Mouse (Mus musculus) liver, embryonic 11.5 days (tissue): Measurements from ENCODE around the gene Mcm9. TPM values are rescaled to one million over a fixed set of nuclear protein-coding genes. Genes with fewer than 3 reads are reported as not detected.

ENCODE experiments used
- ATAC-seq: fragments of 200-750 bp; cut with Nextera tagmentation; replicated peaks from 2 replicates; pipeline ENCODE4 v1.8.0; 2017; ENCODE audit warnings: moderate number of reproducible peaks, mild to moderate bottlenecking, moderate TSS enrichment, moderate library complexity; ENCODE audit not compliant: low FRiP score
- DNase-seq: peaks from one replicate; pipeline ENCODE4 v3.0.0-alpha.2; 2017; ENCODE audit warnings: low spot score
- H3K27ac ChIP-seq: fragments of 300-500 bp; sonication (generic); 2 replicates; pipeline ENCODE4 v1.5.1; 2014; ENCODE audit warnings: mild to moderate bottlenecking, low read depth, low read length, control low read depth
- H3K27me3 ChIP-seq: fragments of 300-500 bp; sonication (generic); replicated peaks from 2 replicates; pipeline ENCODE4 v1.6.1; 2014; ENCODE audit warnings: low read length, mixed read lengths; ENCODE audit not compliant: control insufficient read depth, insufficient read depth
- H3K36me3 ChIP-seq: fragments of 300-500 bp; sonication (generic); 2 replicates; pipeline ENCODE4 v1.6.1; 2014; ENCODE audit warnings: mild to moderate bottlenecking, low read length, moderate library complexity, mixed read lengths; ENCODE audit not compliant: control insufficient read depth, insufficient read depth
- H3K4me1 ChIP-seq: fragments of 300-500 bp; sonication (generic); replicated peaks from 2 replicates; pipeline ENCODE4 v1.6.1; 2014; ENCODE audit warnings: low read length, mixed read lengths; ENCODE audit not compliant: control insufficient read depth, insufficient read depth
- H3K4me2 ChIP-seq: fragments of 300-500 bp; sonication (generic); 2 replicates; pipeline ENCODE4 v1.6.1; 2014; ENCODE audit warnings: mild to moderate bottlenecking, control low read depth, moderate library complexity
- H3K4me3 ChIP-seq: fragments of 300-500 bp; sonication (generic); 2 replicates; pipeline ENCODE4 v1.5.1; 2014; ENCODE audit warnings: low read depth, low read length, control low read depth
- H3K9ac ChIP-seq: fragments of 300-500 bp; sonication (generic); 2 replicates; pipeline ENCODE4 v1.6.1; 2014; ENCODE audit warnings: low read depth, low read length, control low read depth
- H3K9me3 ChIP-seq: fragments of 300-500 bp; sonication (generic); 2 replicates; pipeline ENCODE4 v1.6.1; 2016; ENCODE audit warnings: low read length, inconsistent platforms, mixed read lengths; ENCODE audit not compliant: control insufficient read depth
- WGBS: fragments of 180-500 bp; shearing (Covaris S2); extraction: QIAGEN DNeasy Blood & Tissue Kit; methylation state at CpG from one replicate; pipeline ENCODE4 v1.1.7; 2014; 5-methylcytosine and 5-hydroxymethylcytosine counted together
- polyA plus RNA-seq: library from polyadenylated mRNA; unstranded; fragments of >200 nt; fragmentation: Nextera tagmentation; extraction: Ambion mirVana; gene quantifications from 2 replicates; pipeline ENCODE4 v1.2.1, GENCODE M21; 2014

Gene Mcm9
- polyA plus RNA-seq, 1 experiment from 2014 or later, result 9.2 TPM

DNA sequence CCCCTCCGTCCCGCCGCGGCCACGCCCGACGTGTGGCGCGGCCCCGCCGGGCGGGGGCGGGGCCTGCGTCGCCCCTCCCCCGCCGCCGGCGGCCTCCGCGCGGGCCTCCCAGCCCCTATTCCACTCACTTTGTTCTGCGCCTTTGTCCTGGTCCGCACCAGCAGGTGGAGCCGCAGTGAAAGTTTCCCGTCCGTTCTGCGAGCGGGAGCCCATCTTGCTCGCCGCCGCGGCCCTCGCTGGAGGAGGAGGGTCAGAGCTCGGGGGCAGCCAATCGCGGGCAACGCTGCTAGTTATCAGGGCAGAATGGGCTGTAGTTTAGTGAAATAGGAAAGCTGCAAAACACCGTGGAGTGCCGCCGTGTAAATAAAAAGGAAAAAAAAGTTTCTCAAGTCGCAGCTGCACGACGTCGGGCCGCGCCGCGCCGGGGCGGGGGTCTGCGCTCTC lies 33.5 kb downstream of the Mcm9 start, which contains the start of gene Asf1a:
TSS of gene Asf1a (plus strand) at position 81 of the 444 bp plus-strand sequence.
- WGBS, result under 1% methylated on average over 45 of the region's 52 CpGs
- Histone ChIP-seq H3K27ac (peak within 1 kb of the TSS; percentile 98), H3K4me1 (peaks cover 19% of the 10 kb centered on the region; the same call in 1 of the 2 replicates), H3K9ac (peak within 1 kb of the TSS; percentile 96), H3K4me2 (peak within 1 kb of the TSS; percentile 88), H3K36me3 (0 out of 2 replicates have a peak, but pooled peaks cover 3% of the 10 kb centered on the region), H3K9me3 (no peaks in the 10 kb centered on the region), H3K27me3 (no peaks in the 10 kb centered on the region), H3K4me3 (peak within 1 kb of the TSS; percentile 93)
- peak; percentile 94 for ATAC-seq
- DNase-seq, result peak; percentile 95

DNA sequence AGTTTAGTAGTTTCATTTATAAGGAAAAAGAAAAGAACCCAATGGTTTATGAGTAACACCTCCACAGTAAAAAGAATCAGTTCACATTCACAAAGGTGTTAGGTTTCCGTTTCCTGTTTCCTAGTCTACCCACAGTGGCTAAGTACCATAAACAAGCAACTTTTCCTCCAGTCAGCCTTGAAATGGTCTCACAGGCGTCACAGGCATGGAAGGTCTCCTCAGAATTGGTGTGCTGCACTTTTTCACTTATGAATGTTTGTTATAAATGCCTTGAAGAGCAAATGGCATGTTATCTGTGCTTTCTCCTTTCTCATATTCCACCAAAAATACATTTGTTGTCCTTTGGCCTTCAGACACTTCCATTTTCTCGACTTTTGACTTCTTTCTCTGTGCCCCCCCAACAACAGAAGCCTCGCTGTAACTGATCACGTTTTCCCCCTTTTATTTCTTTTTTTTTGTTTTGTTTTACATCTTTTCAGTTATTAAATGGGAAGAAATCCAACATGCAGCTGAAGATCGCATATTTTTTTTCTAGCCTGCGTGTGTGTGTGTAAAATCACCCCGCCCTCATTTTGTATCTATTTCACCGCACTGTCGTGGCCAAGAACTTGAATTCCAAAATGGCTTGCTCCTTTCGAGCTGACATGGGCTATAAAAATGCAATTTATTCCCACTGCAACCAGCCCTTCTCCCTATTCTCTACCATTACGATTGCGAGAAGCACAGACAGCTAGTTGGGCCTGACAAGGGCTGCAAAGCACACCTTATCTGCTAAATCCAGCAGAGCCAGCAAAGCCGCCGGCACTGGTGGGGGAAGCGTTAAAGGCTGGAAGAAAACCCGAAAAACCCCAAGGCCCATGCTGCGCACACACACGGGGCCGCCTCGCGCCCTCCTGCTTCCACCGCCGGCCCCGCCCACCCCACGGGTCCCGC lies 34.2 kb downstream of the Mcm9 start:
- ATAC-seq, result peak; percentile 88; the same call in 1 of the 2 replicates
- Histone ChIP-seq H3K9ac (peak overlapping the region; percentile 80), H3K27me3 (no peaks in the 10 kb centered on the region), H3K4me3 (peak overlapping the region; percentile 93), H3K9me3 (no peaks in the 10 kb centered on the region), H3K4me1 (peaks cover 19% of the 10 kb centered on the region; the same call in 1 of the 2 replicates), H3K36me3 (0 out of 2 replicates have a peak, but pooled peaks cover 3% of the 10 kb centered on the region), H3K27ac (peak overlapping the region; percentile 98), H3K4me2 (peak overlapping the region; percentile 88)
- WGBS, result 7% methylated on average over 26 of the region's 27 CpGs
- no peak for DNase-seq

GRCm38 (mm10) chr10:53585777-53586176 lies 44.5 kb downstream of the Mcm9 start:
- 84% methylated on average over 3 of the region's 3 CpGs for WGBS
- Histone ChIP-seq H3K36me3 (no peaks in the 10 kb centered on the region), H3K4me2 (no peak overlapping the region), H3K4me1 (0 out of 2 replicates have a peak, but pooled peaks cover under 1% of the 10 kb centered on the region), H3K9me3 (no peaks in the 10 kb centered on the region), H3K27ac (no peak overlapping the region), H3K9ac (no peak overlapping the region), H3K27me3 (no peaks in the 10 kb centered on the region), H3K4me3 (no peak overlapping the region)
- DNase-seq, result no peak
- no peak for ATAC-seq

DNA sequence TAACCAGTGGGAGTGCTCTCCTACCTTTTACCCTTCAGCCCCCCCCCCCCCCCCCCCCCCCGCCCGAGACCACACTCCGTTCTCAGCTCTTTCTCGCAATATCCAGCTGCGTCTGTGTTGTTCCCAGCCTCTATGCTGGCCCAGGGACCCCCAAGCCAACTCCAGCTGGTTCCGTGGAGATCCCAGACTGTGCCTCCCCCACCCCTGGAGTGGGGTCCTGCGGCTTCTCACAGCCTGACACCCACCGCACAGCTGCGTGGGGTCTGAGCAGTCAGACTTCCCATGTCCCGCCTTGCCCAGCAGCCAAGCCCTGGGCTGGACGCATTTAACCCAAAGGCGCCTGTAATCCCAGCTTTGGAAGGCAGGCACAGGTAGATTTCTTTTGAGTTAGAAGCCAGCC lies 49.2 kb downstream of the Mcm9 start:
- peak overlapping the region; percentile 43 for H3K4me3 ChIP-seq
- ATAC-seq, result peak; percentile 45; the same call in 1 of the 2 replicates
- H3K27ac ChIP-seq, result no peak overlapping the region
- DNase-seq, result no peak
- H3K4me1 ChIP-seq, result peaks cover 6% of the 10 kb centered on the region; the same call in 1 of the 2 replicates
- no peaks in the 10 kb centered on the region for H3K27me3 ChIP-seq
- no peaks in the 10 kb centered on the region for H3K36me3 ChIP-seq
- 0 out of 2 replicates have a peak overlapping the region, but pooled peaks have one; percentile 34 for H3K9ac ChIP-seq
- 40% methylated on average over 7 of the region's 12 CpGs for WGBS
- peak overlapping the region; percentile 67 for H3K4me2 ChIP-seq
- H3K9me3 ChIP-seq, result no peaks in the 10 kb centered on the region

DNA sequence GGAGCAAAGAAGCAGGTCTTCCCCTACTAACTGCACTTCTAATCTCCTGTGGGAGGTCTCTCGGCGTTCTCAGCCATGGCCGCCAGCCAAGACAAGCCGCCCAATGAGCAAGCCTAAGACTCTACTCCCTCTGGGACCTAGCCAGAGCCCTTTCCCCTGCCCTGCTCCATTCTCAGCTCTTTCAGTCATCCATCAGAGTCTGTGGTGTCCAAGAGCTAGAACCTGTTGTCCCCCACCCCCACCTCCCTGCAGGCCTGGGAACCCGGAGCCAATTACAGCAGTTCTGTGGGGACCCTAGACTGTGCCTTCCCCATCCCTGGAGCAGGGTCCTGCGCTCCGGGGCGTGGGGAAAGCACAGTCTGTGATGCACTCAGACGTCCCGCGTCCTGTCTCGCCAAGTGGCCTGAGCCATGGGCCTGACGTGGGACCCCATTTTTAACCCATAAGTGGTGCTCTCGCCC lies 49.6 kb downstream of the Mcm9 start:
- Histone ChIP-seq H3K9ac (peak overlapping the region; percentile 52), H3K27me3 (no peaks in the 10 kb centered on the region), H3K4me1 (peaks cover 6% of the 10 kb centered on the region; the same call in 1 of the 2 replicates), H3K36me3 (no peaks in the 10 kb centered on the region), H3K4me2 (peak overlapping the region; percentile 67), H3K9me3 (no peaks in the 10 kb centered on the region), H3K27ac (no peak overlapping the region; the same call in 1 of the 2 replicates), H3K4me3 (peak overlapping the region; percentile 43)
- ATAC-seq, result peak; percentile 70
- peak; percentile 55 for DNase-seq
- 30% methylated on average over 14 of the region's 14 CpGs for WGBS

DNA sequence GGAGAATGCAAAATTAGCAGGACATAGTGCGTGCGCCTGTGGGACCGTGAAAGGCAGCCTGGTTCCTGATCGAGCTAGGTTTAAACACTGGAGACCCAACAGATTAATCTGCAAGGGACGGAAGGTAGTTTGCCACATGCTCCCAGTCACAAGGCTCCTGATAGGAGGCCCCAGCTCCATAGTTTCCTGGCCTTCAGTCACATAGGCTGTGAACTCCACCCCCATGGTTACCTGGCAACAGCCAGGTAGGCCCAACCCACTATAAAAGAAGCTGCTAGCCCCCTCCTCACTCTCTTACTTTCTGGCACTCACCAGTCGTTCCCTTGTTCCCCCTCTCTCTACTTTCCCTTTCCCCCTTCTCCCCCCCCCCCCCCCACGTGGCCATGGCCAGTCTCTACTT lies 50.1 kb downstream of the Mcm9 start:
- Histone ChIP-seq H3K36me3 (no peaks in the 10 kb centered on the region), H3K4me3 (peak overlapping the region; percentile 5; the same call in 1 of the 2 replicates), H3K9me3 (no peaks in the 10 kb centered on the region), H3K9ac (no peak overlapping the region), H3K4me2 (peak overlapping the region; percentile 67), H3K27me3 (no peaks in the 10 kb centered on the region), H3K4me1 (peaks cover 6% of the 10 kb centered on the region; the same call in 1 of the 2 replicates), H3K27ac (no peak overlapping the region)
- DNase-seq (no peak), ATAC-seq (peak; percentile 73)
- 33% methylated on average over 7 of the region's 7 CpGs for WGBS

- Histone ChIP-seq H3K4me2 (no peak overlapping the region), H3K27ac (no peak overlapping the region), H3K9ac (no peak overlapping the region), H3K27me3 (no peaks in the 10 kb centered on the region), H3K9me3 (no peaks in the 10 kb centered on the region), H3K4me1 (no peaks in the 10 kb centered on the region), H3K4me3 (no peak overlapping the region), H3K36me3 (no peaks in the 10 kb centered on the region)
- no peak for ATAC-seq
- DNase-seq, result no peak
Observed at GRCm38 (mm10) chr10:53568531-53568930, 61.7 kb downstream of the Mcm9 start.

- no peak overlapping the region for H3K27ac ChIP-seq
- WGBS, result 80% methylated on average over 2 of the region's 2 CpGs
Observed at GRCm38 (mm10) chr10:53565538-53565937, 64.7 kb downstream of the Mcm9 start.

More at GRCm38 (mm10) chr10:53565538-53565937, 64.7 kb downstream of the Mcm9 start:
- H3K9ac ChIP-seq, result no peak overlapping the region
- no peaks in the 10 kb centered on the region for H3K27me3 ChIP-seq
- ATAC-seq, result no peak
- no peak for DNase-seq
- H3K9me3 ChIP-seq, result no peaks in the 10 kb centered on the region
- H3K4me1 ChIP-seq, result no peaks in the 10 kb centered on the region
- H3K4me3 ChIP-seq, result no peak overlapping the region
- no peaks in the 10 kb centered on the region for H3K36me3 ChIP-seq
- no peak overlapping the region for H3K4me2 ChIP-seq
